Mouse (Mus musculus) testis, adult 2 months (tissue): ENCODE data around the gene Nrip2.
A peak's percentile ranks its signal among the peaks of the same experiment; 100 is the strongest.

Experiments used
- CTCF ChIP-seq: fragments of 200-500 bp; IDR thresholded peaks from 2 replicates; pipeline ENCODE4 v1.5.1; 2012; ENCODE audit warnings: low read depth, mild to moderate bottlenecking, inconsistent platforms, low read length, moderate library complexity; ENCODE audit not compliant: control insufficient read depth, insufficient read depth, insufficient replicate concordance
- POLR2A ChIP-seq: fragments of 200-500 bp; IDR thresholded peaks from 2 replicates; pipeline ENCODE4 v1.6.1; 2012; ENCODE audit warnings: low read depth, mild to moderate bottlenecking, inconsistent platforms, low read length, moderate library complexity; ENCODE audit not compliant: control insufficient read depth

GRCm38 (mm10) chr6:128362381-128363006 lies 36.6 kb upstream of the Nrip2 start, which contains the start of the genes Rhno1 and Foxm1:
- TF ChIP-seq CTCF (no peak), POLR2A (peak; percentile 53; the same call in 1 of the 2 replicates)
